Mouse (Mus musculus): ENCODE results near the gene Triml2. TPM values are rescaled to one million over a fixed set of nuclear protein-coding genes. Genes with fewer than 3 reads are reported as not detected.
A peak's percentile ranks its signal among the peaks of the same experiment; 100 is the strongest.

The Triml2 gene
- polyA plus RNA-seq, 1 experiment from 2014 or later, result not detected

- WGBS, result 53% methylated on average over 3 of the region's 3 CpGs
- DNase-seq (ENCODE audit: low spot score), result peak; percentile 27
- ATAC-seq (ENCODE audit: insufficient number of reproducible peaks, low FRiP score, low TSS enrichment, low read depth), result no peak
- Histone ChIP-seq H3K4me3 (ENCODE audit: low read depth, low read length) (no peak overlapping the region), H3K4me2 (ENCODE audit: low read depth, severe bottlenecking) (no peak overlapping the region), H3K9me3 (ENCODE audit: control insufficient read depth, low read length) (no peaks in the 10 kb centered on the region; the same call in 1 of the 2 replicates), H3K27me3 (ENCODE audit: control insufficient read depth, insufficient read depth, low read length) (no peaks in the 10 kb centered on the region), H3K4me1 (ENCODE audit: control insufficient read depth, insufficient read depth, low read length) (no peaks in the 10 kb centered on the region), H3K36me3 (ENCODE audit: control insufficient read depth, insufficient read depth, low read length) (no peaks in the 10 kb centered on the region), H3K9ac (ENCODE audit: low read length) (no peak overlapping the region), H3K27ac (replicated peaks; ENCODE audit: low read depth, low read length) (no peak overlapping the region)
Measured at GRCm38 (mm10) chr8:43178263-43178662, 2.1 kb upstream of the Triml2 start.

- H3K27ac ChIP-seq (replicated peaks; ENCODE audit: low read depth, low read length), result no peak overlapping the region
- H3K4me1 ChIP-seq (ENCODE audit: control insufficient read depth, insufficient read depth, low read length), result no peaks in the 10 kb centered on the region
- no peaks in the 10 kb centered on the region; the same call in 1 of the 2 replicates for H3K9me3 ChIP-seq (ENCODE audit: control insufficient read depth, low read length)
- no peaks in the 10 kb centered on the region for H3K27me3 ChIP-seq (ENCODE audit: control insufficient read depth, insufficient read depth, low read length)
- H3K4me3 ChIP-seq (ENCODE audit: low read depth, low read length), result no peak overlapping the region
- DNase-seq (ENCODE audit: low spot score) (no peak), ATAC-seq (ENCODE audit: insufficient number of reproducible peaks, low FRiP score, low TSS enrichment, low read depth) (no peak)
- H3K4me2 ChIP-seq (ENCODE audit: low read depth, severe bottlenecking), result no peak overlapping the region
- no peaks in the 10 kb centered on the region for H3K36me3 ChIP-seq (ENCODE audit: control insufficient read depth, insufficient read depth, low read length)
- 66% methylated on average over 4 of the region's 4 CpGs for WGBS
- no peak overlapping the region for H3K9ac ChIP-seq (ENCODE audit: low read length)
Measured at GRCm38 (mm10) chr8:43179189-43179588, 1.2 kb upstream of the Triml2 start.

GRCm38 (mm10) chr8:43182281-43182680 lies 1.9 kb downstream of the Triml2 start:
- Histone ChIP-seq H3K27me3 (ENCODE audit: control insufficient read depth, insufficient read depth, low read length) (no peaks in the 10 kb centered on the region), H3K9me3 (ENCODE audit: control insufficient read depth, low read length) (no peaks in the 10 kb centered on the region; the same call in 1 of the 2 replicates)
- no peak for ATAC-seq (ENCODE audit: insufficient number of reproducible peaks, low FRiP score, low TSS enrichment, low read depth)

DNA sequence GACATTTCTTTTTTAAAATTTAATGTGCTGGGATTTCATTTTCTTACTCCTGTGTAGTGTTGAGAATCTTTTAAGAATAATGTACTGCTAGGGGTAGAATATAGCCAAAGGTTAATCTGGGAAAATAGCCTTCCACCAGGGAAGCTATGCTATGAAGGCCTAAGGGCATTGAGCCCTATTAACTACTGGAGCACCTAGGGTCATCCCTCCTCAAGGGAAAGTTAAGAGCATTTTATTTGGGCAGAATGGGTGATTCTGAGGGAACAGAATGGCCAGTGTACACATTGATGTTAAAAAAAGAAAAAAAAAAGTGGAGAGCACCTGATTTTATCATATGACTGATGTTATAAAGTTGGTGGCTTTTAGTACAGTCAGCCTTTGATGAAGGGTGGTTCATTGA lies 35.2 kb downstream of the Triml2 start:
- Histone ChIP-seq H3K4me2 (ENCODE audit: low read depth, severe bottlenecking) (no peak overlapping the region), H3K4me1 (ENCODE audit: control insufficient read depth, insufficient read depth, low read length) (0 out of 2 replicates have a peak, but pooled peaks cover 4% of the 10 kb centered on the region), H3K9me3 (ENCODE audit: control insufficient read depth, low read length) (no peaks in the 10 kb centered on the region), H3K27ac (replicated peaks; ENCODE audit: low read depth, low read length) (no peak overlapping the region), H3K9ac (ENCODE audit: low read length) (no peak overlapping the region), H3K4me3 (ENCODE audit: low read depth, low read length) (no peak overlapping the region), H3K36me3 (ENCODE audit: control insufficient read depth, insufficient read depth, low read length) (no peaks in the 10 kb centered on the region), H3K27me3 (ENCODE audit: control insufficient read depth, insufficient read depth, low read length) (no peaks in the 10 kb centered on the region)
- no peak for ATAC-seq (ENCODE audit: insufficient number of reproducible peaks, low FRiP score, low TSS enrichment, low read depth)
- no peak for DNase-seq (ENCODE audit: low spot score)

More at GRCm38 (mm10) chr8:43182281-43182680, 1.9 kb downstream of the Triml2 start:
- Histone ChIP-seq H3K4me3 (ENCODE audit: low read depth, low read length) (no peak overlapping the region), H3K36me3 (ENCODE audit: control insufficient read depth, insufficient read depth, low read length) (no peaks in the 10 kb centered on the region), H3K9ac (ENCODE audit: low read length) (no peak overlapping the region), H3K27ac (replicated peaks; ENCODE audit: low read depth, low read length) (no peak overlapping the region), H3K4me1 (ENCODE audit: control insufficient read depth, insufficient read depth, low read length) (no peaks in the 10 kb centered on the region), H3K4me2 (ENCODE audit: low read depth, severe bottlenecking) (no peak overlapping the region)
- DNase-seq (ENCODE audit: low spot score), result no peak
- 88% methylated on average over 2 of the region's 2 CpGs for WGBS

GRCm38 (mm10) chr8:43243326-43243725 lies 63.0 kb downstream of the Triml2 start:
- no peak overlapping the region for H3K4me2 ChIP-seq (ENCODE audit: low read depth, severe bottlenecking)
- no peak overlapping the region for H3K9ac ChIP-seq (ENCODE audit: low read length)
- no peaks in the 10 kb centered on the region for H3K4me1 ChIP-seq (ENCODE audit: control insufficient read depth, insufficient read depth, low read length)
- no peaks in the 10 kb centered on the region for H3K36me3 ChIP-seq (ENCODE audit: control insufficient read depth, insufficient read depth, low read length)
- no peak for ATAC-seq (ENCODE audit: insufficient number of reproducible peaks, low FRiP score, low TSS enrichment, low read depth)
- no peaks in the 10 kb centered on the region for H3K9me3 ChIP-seq (ENCODE audit: control insufficient read depth, low read length)
- H3K27ac ChIP-seq (replicated peaks; ENCODE audit: low read depth, low read length), result no peak overlapping the region
- H3K4me3 ChIP-seq (ENCODE audit: low read depth, low read length), result no peak overlapping the region
- 82% methylated on average over 3 of the region's 3 CpGs for WGBS
- no peak for DNase-seq (ENCODE audit: low spot score)
- H3K27me3 ChIP-seq (ENCODE audit: control insufficient read depth, insufficient read depth, low read length), result no peaks in the 10 kb centered on the region

Other genes with a start within 250 kb of the Triml2 start
- not detected in 2 replicates for gene Triml1, start 39.1 kb upstream of the Triml2 start, polyA plus RNA-seq (2014; fragmentation: Nextera tagmentation; extraction: Ambion mirVana)
- 0.08 and 0.14 TPM in 2 replicates for gene Zfp42, start 126.4 kb downstream of the Triml2 start, polyA plus RNA-seq (2014; fragmentation: Nextera tagmentation; extraction: Ambion mirVana)

All from limb, embryonic 11.5 days (tissue).